Mouse (Mus musculus) cerebellum, postnatal 10 days (tissue): ENCODE measurements around the gene Tcf7l1.

Experiments
- DNase-seq, 2 experiments: peaks; one replicate each; pipeline ENCODE4 v3.0.0; 2021; ENCODE audit warnings: mixed read lengths in 2 of 2

The Tcf7l1 gene

GRCm38 (mm10) chr6:72658006-72658405, 131.0 kb downstream of the Tcf7l1 start:
- DNase-seq = no peak

DNA sequence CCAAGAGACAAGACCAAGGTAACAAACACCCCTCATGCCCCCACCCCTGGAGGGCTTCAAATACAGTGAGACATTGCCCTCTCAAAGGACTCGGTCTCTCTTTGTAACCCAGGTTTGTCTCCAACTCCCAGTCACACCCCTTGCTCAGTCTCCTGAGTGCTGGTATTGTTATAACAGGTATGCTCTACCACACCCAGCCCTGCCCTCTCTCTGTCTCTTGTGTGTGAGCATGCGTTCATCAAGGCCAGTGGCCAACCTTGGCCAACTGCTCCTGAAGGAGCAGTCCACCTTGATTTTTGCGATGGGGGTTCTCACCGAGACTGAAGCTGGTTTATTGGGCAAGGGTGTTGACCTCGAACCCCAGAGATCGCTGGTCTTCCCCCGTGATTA, 133.0 kb downstream of the Tcf7l1 start:
- DNase-seq = no peak

- DNase-seq = no peak
Measured at GRCm38 (mm10) chr6:72655309-72656052, 133.6 kb downstream of the Tcf7l1 start.

DNA sequence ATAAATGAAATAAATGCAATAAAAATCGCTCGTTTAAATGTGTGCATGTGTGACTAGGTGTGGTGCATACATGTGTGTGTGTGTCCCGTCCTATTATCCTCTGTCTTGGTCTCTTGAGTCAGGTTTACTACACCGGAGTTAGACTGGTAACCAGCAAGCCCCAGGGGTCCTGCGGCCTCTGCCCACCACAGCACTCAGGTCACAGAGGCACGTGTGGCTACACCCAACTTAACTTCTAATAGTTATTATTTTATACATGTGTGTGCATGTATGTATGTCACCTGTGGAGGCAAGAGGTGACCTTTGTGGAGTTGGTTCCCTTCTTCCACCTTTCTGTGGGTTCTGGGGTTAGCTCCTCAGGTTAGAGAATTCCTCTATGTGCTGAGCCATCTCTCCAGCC, 134.7 kb downstream of the Tcf7l1 start:
- DNase-seq = no peak

- peak in 1 of 2 experiments; percentile 31 for DNase-seq
Measured at GRCm38 (mm10) chr6:72653419-72653818, 135.6 kb downstream of the Tcf7l1 start.

- DNase-seq = peak in 1 of 2 experiments; percentile 28
Measured at GRCm38 (mm10) chr6:72650338-72650851, 138.7 kb downstream of the Tcf7l1 start.

GRCm38 (mm10) chr6:72648002-72648595, 141.0 kb downstream of the Tcf7l1 start:
- DNase-seq = no peak

DNA sequence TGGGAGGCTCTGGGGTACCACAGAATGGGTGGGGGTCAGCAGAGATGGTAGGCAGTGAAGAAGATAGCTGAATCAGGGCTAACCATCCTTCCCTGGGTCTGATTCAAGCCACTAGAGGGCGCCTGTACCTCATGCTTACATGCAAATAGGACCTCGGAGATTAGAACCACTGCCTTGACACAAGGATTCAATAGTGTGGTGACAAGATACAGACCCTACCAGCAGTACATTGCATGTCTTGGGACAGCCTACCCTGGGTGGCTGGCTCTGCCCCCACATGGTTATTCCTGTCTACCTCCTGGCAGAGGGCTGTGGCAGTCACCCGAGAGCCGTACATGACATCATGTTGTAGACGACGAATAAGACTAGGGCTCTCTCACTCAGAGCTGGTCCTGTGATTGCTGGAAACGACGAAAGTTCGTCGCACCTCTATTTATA, 141.7 kb downstream of the Tcf7l1 start:
- DNase-seq = peak; percentile 88 to 92

GRCm38 (mm10) chr6:72645364-72645763, 143.7 kb downstream of the Tcf7l1 start:
- no peak for DNase-seq

DNA sequence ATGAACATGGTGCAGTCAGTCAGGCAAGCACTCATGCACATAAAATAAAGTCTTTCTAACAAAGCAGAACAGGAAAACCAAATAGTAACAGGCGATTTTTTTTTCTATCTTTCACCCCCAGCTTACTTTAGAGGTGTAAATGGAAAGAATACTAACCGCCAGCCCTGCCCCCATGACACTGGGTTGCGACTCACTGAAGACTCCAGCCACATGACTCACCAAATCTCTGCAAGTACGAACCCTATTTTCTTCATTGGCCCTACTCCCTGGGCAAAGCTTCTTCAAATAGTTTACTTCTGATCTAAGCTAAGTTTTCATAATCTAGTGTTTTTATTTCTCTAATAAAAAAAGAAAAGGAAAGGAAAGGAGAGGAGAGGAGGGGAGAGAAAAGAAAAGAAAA, 144.5 kb downstream of the Tcf7l1 start:
- DNase-seq = no peak

DNA sequence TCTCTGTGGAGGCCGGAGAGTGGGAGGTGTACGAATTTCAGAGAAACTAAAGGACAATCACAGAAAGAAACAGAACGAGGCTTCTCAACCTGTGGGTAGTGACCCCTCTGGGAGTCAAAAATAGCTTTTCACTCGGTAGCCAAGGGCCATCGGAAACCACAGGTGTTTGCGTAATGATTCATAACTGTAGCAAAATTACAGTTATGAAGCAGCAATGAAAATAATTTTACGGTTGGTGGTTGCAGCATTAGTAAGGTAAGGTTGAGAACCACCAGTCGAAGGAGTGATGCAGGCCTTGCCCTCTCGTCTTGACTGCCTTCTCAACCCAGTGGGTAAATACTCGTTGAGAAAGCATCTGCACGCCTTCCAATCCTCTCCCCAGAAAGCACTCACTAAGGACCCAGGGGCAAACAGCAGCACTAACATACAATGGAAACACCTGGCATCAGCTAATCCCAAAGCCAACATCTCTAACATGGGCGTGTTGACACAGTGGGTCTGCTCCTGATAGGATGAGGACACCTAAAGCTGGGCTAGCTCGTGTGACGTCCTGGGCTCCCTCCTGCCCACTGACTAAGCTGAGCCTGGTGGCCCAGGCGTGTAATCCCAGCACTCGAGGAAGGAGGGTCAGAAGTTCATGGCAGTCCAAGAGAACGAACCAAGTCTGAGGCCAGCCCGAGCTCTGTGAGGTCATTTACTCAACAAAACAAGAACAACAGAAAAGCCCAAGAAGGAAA, 147.7 kb downstream of the Tcf7l1 start:
- DNase-seq = no peak

GRCm38 (mm10) chr6:72636940-72637339, 152.1 kb downstream of the Tcf7l1 start:
- peak; percentile 36 to 40 for DNase-seq

GRCm38 (mm10) chr6:72635760-72636431, 153.2 kb downstream of the Tcf7l1 start:
- DNase-seq = peak; percentile 74 to 84

DNA sequence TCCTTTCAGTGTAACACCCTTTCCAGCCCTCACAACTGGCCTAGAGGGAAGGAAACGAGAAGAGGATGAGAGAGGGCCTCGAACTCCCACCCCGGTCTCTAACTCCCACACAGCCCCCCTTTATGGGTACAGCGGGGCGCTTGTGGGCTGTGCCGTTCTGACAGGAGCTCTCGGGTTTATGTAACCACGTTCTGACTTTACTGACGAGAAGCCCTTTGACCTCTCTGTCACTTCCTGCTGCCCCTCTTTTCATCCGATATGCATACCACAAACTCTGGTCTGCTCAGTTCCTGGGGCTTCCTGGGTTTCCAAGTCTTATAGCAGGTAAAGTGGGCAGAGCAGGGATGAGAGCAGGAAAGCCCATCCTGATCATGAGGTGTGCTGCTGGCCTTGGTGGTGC, 154.7 kb downstream of the Tcf7l1 start:
- no peak for DNase-seq

GRCm38 (mm10) chr6:72631700-72632099, 157.4 kb downstream of the Tcf7l1 start:
- peak; percentile 86 for DNase-seq

- DNase-seq = peak; percentile 72 to 73
Measured at GRCm38 (mm10) chr6:72630961-72631360, 158.1 kb downstream of the Tcf7l1 start.

- peak in 1 of 2 experiments; percentile 38 for DNase-seq
Measured at GRCm38 (mm10) chr6:72630370-72630769, 158.7 kb downstream of the Tcf7l1 start.

GRCm38 (mm10) chr6:72627276-72627675, 161.8 kb downstream of the Tcf7l1 start:
- DNase-seq = peak; percentile 89 to 92

DNA sequence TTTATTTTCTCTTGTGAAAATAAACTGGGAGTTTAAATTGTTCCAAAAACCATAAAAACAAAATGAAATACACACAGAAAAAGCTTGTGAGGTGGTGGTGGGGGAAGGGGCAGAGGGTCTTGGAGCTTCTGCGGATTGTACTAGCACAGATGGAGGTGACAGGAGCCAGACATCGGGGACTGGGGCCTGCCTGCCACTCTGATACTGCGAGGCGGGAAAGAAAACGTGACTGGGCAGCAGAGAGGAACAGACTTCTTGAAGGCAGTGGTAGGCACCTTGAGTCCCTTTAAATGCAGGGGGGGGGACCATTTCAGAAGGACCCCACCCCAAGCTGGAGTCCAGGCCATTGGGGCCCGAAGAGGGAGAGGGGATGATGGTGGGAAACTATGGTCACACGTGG, 162.7 kb downstream of the Tcf7l1 start:
- peak; percentile 52 to 58 for DNase-seq

DNA sequence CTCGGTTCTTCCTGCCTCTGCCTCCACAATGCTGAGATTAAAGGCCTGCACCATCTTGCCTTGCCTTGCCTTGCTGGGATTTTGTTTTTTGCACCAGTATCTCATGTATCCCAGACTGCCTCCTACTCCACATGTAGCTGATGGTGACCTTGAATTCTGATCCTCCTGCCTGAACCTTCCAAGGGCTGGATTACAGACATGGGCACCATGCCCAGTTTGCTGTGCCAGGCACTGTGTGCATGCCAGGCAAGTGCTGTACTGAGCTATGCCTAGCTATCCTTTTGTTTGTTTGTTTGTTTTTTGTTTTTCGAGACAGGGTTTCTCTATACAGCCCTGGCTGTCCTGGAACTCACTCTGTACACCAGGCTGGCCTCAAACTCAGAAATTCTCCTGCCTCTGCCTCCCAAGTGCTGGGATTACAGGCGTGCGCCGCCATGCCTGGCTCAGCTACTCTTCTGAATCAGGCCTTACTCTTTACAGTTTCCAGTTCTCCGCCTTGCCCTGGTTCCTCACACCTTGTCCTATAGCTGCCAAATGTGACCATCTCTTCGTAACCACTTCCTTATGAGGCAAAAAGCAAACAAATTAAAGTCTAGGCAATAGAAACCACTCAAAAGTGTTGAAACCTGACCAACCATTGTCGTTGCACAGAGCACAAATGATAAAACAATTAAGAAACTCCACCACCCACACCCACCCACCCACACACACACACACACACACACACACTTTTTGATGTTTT, 165.2 kb downstream of the Tcf7l1 start:
- DNase-seq = peak; percentile 64 to 78

DNA sequence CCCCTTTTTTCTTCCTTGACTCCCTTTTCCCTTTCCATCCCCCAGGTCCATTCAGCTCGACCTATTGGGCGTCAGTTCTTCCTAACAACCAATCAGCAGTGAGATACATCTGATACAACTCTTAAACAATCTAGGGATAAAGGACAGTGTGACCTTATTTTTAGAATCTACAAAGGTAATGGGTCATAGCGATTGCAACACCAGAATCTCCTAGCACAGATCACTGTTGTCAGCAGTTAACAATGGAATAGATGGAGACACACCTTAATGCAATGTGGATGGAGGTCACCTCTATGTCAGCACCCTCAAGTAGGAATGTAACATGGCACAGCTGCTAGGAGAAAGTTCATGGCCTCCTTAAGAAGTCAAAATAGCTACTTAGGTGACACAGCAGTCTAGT, 166.1 kb downstream of the Tcf7l1 start:
- DNase-seq = no peak

- no peak for DNase-seq
Measured at GRCm38 (mm10) chr6:72620920-72621319, 168.1 kb downstream of the Tcf7l1 start.
